Mouse (Mus musculus) limb, embryonic 14.5 days (tissue): ENCODE measurements at regions not wholly inside any gene's neighbourhood (a gene's known extent, or its start where the extent isn't known, plus 50 kb on each side); places are given as distances from the start of the nearest gene placed in this dataset.
A peak's percentile ranks its signal among the peaks of the same experiment; 100 is the strongest.

Source experiments
- ATAC-seq: fragments of 200-750 bp; cut with Nextera tagmentation; 2 replicates; pipeline ENCODE4 v1.8.0; 2017; ENCODE audit warnings: low read depth, moderate number of reproducible peaks, moderate TSS enrichment; ENCODE audit not compliant: low FRiP score
- DNase-seq: peaks from one replicate; pipeline ENCODE4 v3.0.0-alpha.2; 2015; ENCODE audit warnings: low spot score
- H3K27ac ChIP-seq: fragments of 300-500 bp; sonication (generic); replicated peaks from 2 replicates; pipeline ENCODE4 v1.5.1; 2014; ENCODE audit warnings: low read depth, mild to moderate bottlenecking, low read length, moderate library complexity, mixed read lengths
- H3K27me3 ChIP-seq: fragments of 300-500 bp; sonication (generic); 2 replicates; pipeline ENCODE4 v1.6.1; 2014; ENCODE audit warnings: low read length, mixed read lengths; ENCODE audit not compliant: control insufficient read depth, insufficient read depth
- H3K36me3 ChIP-seq: fragments of 300-500 bp; sonication (generic); 2 replicates; pipeline ENCODE4 v1.6.1; 2014; ENCODE audit warnings: mild to moderate bottlenecking, low read length, moderate library complexity, mixed read lengths; ENCODE audit not compliant: control insufficient read depth, insufficient read depth
- H3K4me1 ChIP-seq: fragments of 300-500 bp; sonication (generic); 2 replicates; pipeline ENCODE4 v1.6.1; 2014; ENCODE audit warnings: antibody characterized with exemption, low read length, mixed read lengths; ENCODE audit not compliant: control insufficient read depth, insufficient read depth
- H3K4me2 ChIP-seq: fragments of 300-500 bp; sonication (generic); replicated peaks from 2 replicates; pipeline ENCODE4 v1.6.1; 2014; ENCODE audit warnings: low read depth, mild to moderate bottlenecking, low read length, moderate library complexity; ENCODE audit not compliant: severe bottlenecking
- H3K4me3 ChIP-seq: fragments of 300-500 bp; sonication (generic); replicated peaks from 2 replicates; pipeline ENCODE4 v1.5.1; 2014; ENCODE audit warnings: low read length
- H3K9ac ChIP-seq: fragments of 300-500 bp; sonication (generic); 2 replicates; pipeline ENCODE4 v1.6.1; 2014; ENCODE audit warnings: mild to moderate bottlenecking, low read depth, low read length, moderate library complexity; ENCODE audit not compliant: severe bottlenecking
- H3K9me3 ChIP-seq: fragments of 300-500 bp; sonication (generic); 2 replicates; pipeline ENCODE4 v1.6.1; 2016; ENCODE audit warnings: low read length; ENCODE audit not compliant: control insufficient read depth
- POLR2A ChIP-seq: fragments of 200-500 bp; IDR thresholded peaks from 2 replicates; pipeline ENCODE4 v1.8.0; 2012; ENCODE audit warnings: inconsistent platforms, mild to moderate bottlenecking, moderate library complexity, borderline replicate concordance; ENCODE audit not compliant: insufficient read depth, insufficient read length; ENCODE audit errors: extremely low read depth
- WGBS: fragments of 180-500 bp; shearing (Covaris S2); extraction: QIAGEN DNeasy Blood & Tissue Kit; methylation state at CpG from one replicate; pipeline ENCODE4 v1.1.7; 2014; 5-methylcytosine and 5-hydroxymethylcytosine counted together

DNA sequence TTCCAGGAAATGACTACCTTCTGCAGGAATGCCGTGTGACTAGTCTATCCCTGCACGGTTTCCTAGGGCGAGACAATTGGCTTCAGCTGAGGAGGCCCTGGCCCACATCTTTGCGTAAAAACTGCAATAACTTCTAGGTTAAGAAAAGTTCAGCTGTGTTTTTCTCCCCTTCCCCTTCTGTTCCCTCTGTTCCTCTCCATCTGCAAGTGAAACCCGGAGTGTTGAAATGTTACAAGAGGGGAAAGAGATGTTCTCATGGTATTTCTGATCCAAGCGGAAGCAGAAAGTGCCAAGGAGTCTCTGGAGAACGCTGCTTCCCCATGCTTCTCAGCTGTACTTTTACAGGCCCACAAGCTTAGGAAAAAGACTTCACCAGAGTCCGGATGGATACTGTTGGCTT, 516.7 kb upstream of the Mgmt start:
- TF ChIP-seq POLR2A, result no peak
- DNase-seq, result peak; percentile 88
- Histone ChIP-seq H3K9ac (no peak overlapping the region), H3K36me3 (no peaks in the 10 kb centered on the region), H3K4me1 (peaks cover 46% of the 10 kb centered on the region), H3K9me3 (no peaks in the 10 kb centered on the region), H3K4me3 (no peak overlapping the region), H3K27me3 (no peaks in the 10 kb centered on the region), H3K4me2 (no peak overlapping the region), H3K27ac (peak overlapping the region; percentile 70)
- WGBS, result 16% methylated on average over 8 of the region's 8 CpGs
- ATAC-seq, result peak; percentile 55

DNA sequence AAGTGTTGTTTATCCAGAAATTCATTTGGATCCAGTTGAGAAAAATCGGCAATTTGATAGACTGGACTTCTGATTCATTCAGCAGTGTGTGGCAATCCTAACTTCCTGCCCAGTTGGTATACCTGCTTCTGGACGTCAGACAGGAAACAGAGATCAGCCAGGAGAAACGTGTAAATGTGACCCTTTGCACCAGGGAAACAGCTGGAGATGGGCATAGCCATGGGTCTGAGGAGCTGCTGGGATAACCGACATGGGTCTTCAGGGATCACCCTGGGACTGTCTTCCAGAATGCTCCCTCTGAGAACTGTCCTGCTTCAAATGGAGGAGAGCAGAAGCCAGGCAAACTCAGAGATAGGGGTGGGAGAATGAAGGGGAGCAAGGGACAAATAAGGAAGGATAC, 516.1 kb upstream of the Mgmt start:
- H3K4me3 ChIP-seq, result no peak overlapping the region
- no peak for TF ChIP-seq POLR2A
- H3K36me3 ChIP-seq, result no peaks in the 10 kb centered on the region
- H3K9me3 ChIP-seq, result no peaks in the 10 kb centered on the region
- WGBS, result 36% methylated on average over 4 of the region's 4 CpGs
- no peaks in the 10 kb centered on the region for H3K27me3 ChIP-seq
- peak overlapping the region; percentile 70 for H3K27ac ChIP-seq
- H3K9ac ChIP-seq, result no peak overlapping the region
- H3K4me1 ChIP-seq, result peaks cover 46% of the 10 kb centered on the region
- no peak overlapping the region for H3K4me2 ChIP-seq
- DNase-seq (no peak), ATAC-seq (no peak)

DNA sequence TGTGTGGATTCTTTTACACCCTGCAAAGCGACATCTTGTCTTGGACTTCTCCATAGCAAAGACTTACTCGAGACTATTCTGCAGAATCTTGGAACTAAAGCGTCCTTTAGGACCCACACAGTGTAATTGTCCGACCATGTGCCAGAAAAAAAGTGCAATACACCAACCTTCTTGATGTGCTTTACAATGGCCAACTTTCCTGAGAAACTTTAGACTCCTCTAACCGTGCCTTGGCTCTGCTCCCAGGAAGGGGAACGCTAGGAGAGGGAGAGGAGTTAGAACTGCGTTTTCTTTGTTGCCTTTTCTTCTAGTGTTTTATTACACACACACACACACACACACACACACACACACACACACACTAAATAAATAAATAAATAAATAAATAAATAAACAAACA, 515.1 kb upstream of the Mgmt start:
- Histone ChIP-seq H3K27me3 (no peaks in the 10 kb centered on the region), H3K36me3 (no peaks in the 10 kb centered on the region), H3K9ac (no peak overlapping the region), H3K9me3 (no peaks in the 10 kb centered on the region), H3K4me2 (peak overlapping the region; percentile 21), H3K27ac (peak overlapping the region; percentile 70), H3K4me3 (no peak overlapping the region), H3K4me1 (peaks cover 46% of the 10 kb centered on the region)
- DNase-seq (peak; percentile 89), ATAC-seq (peak; percentile 82)
- 30% methylated on average over 7 of the region's 7 CpGs for WGBS
- no peak for TF ChIP-seq POLR2A

DNA sequence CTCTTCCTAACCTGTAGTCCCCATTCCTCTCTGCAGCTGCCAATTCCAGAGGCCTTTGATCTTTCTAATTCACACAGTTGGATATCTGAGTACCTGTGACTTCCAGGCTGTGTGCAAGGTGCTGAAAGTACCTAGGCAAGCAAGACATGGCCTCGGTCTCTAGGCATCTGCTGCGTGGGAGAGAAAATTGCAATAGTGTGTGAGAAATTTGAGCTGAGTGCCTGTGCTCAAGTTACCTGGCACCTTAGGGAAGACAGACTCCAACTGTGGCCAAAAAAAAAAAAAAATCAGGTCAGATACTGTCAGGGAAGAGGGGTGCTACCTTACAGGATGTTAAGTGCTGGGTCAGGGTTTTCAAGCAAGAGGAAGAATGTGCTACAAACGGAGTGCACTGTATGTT, 514.7 kb upstream of the Mgmt start:
- 23% methylated on average over 3 of the region's 3 CpGs for WGBS
- Histone ChIP-seq H3K36me3 (no peaks in the 10 kb centered on the region), H3K4me3 (no peak overlapping the region), H3K4me1 (peaks cover 46% of the 10 kb centered on the region), H3K9me3 (no peaks in the 10 kb centered on the region), H3K9ac (no peak overlapping the region), H3K27ac (peak overlapping the region; percentile 70), H3K4me2 (0 out of 2 replicates have a peak overlapping the region, but pooled peaks have one; percentile 21), H3K27me3 (no peaks in the 10 kb centered on the region)
- ATAC-seq (peak; percentile 48; the same call in 1 of the 2 replicates), DNase-seq (no peak)
- no peak for TF ChIP-seq POLR2A

DNA sequence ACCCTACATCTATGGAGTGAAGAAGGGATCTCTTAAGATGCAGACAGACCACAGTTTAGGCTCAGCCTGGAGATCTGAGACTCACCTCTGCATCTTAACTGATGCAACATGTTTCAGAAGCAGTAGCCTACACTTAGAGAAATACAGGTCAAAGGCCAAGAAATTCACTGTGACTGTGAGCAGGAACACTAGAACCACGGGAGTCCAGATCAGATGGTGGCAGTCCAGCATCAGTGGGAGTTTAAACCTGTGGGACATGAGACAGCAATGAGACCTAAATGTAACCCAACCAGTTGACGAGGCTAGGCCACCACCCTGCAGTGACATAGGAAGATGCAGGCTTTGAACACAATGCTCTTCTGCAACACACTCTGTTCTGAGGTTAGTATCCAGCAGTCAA, 511.1 kb upstream of the Mgmt start:
- Histone ChIP-seq H3K9me3 (no peaks in the 10 kb centered on the region), H3K36me3 (no peaks in the 10 kb centered on the region), H3K27ac (no peak overlapping the region), H3K4me2 (no peak overlapping the region), H3K4me3 (no peak overlapping the region), H3K4me1 (peaks cover 22% of the 10 kb centered on the region), H3K27me3 (no peaks in the 10 kb centered on the region), H3K9ac (no peak overlapping the region)
- 69% methylated on average over 2 of the region's 2 CpGs for WGBS
- DNase-seq (no peak), ATAC-seq (no peak)
- no peak for TF ChIP-seq POLR2A

DNA sequence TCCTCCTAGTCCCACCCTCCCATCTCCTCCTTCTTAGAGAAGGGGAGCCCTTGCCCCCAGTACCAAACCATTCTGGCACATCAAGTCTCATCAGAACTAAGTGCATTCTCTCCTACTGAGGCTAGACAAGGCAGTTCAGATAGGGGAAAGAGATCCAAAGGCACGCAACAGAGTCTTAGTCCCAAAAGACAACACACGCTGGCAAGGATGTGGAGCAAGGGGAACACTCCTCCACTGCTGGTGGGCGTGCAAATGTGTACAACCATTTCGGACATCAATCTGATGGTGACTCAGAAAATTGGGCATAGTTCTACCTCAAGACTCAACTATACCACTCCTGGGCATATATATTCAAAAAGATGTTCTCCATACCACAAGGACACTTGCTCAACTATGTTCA, 506.7 kb upstream of the Mgmt start:
- WGBS, result 96% methylated on average over 4 of the region's 4 CpGs
- H3K4me2 ChIP-seq, result no peak overlapping the region
- no peak for DNase-seq

More for the DNA sequence above, 506.7 kb upstream of the Mgmt start:
- no peak overlapping the region for H3K4me3 ChIP-seq
- ATAC-seq, result no peak
- H3K9me3 ChIP-seq, result no peaks in the 10 kb centered on the region
- TF ChIP-seq POLR2A, result no peak
- no peaks in the 10 kb centered on the region for H3K27me3 ChIP-seq
- H3K9ac ChIP-seq, result no peak overlapping the region
- H3K4me1 ChIP-seq, result peaks cover 19% of the 10 kb centered on the region
- no peaks in the 10 kb centered on the region for H3K36me3 ChIP-seq
- H3K27ac ChIP-seq, result no peak overlapping the region
